Mouse (Mus musculus): ENCODE results near the gene Zc3h6.

Zc3h6 gene

DNA sequence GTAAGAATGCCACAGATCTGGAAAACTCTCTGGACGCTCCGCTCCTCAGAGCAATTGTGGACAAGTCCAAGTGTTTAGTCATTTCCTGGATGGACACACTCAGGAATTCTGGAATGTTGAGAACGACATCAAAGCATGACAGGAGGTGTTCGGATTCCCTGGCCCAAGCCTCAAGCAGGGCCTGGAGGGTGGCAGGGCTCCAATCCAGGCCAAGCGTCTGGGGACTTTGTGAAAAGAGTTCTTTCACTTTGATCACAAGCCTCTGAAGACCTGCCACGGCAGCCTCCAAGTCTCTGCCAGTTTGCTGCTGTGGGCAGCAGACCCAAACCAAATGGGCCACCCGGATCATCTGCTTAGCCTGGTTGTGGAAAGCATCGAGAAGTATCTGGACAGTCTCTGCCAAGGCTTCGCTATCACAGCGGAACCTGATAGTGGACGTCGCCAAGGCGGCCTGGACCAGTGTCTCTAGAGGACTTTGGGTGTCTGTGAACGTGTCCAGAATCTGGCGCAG is 71.3 kb downstream of the Zc3h6 start:
- DNase-seq, result peak; percentile 10 to 41

DNA sequence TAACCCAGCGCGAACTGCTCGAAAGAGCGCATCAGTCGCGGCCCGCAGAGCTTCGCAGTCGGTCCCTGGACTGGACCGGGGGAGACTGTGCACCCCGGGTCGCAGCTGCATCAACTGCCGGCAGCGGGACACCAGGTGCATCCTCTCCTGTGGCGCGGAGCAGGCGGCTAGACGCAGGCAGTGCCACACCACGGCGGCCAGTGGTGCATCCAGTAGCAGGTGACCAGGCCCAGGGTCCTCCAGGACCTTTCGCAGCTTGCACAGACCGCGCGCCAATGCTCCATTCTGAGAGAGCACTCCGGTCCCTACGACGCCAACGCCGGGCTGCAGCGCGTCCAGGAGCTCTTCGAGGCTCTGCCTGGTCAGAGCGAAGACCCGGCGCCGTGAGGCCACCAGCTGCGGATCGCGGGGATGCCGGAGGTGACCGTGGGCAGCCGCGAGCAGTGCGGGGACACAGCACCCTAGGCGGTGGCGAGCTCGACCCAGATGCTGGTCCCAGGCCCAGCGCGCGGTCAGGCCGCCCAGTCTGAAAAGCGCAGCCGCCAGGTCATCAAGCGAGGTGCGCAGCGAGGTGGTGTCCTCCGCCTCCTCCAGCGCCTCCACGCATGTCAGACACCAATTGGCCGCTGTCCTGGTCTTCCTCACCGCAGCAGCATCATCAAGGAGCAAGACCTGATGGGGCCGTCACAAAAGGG is 71.9 kb downstream of the Zc3h6 start:
- DNase-seq, result peak; percentile 46 to 49

DNA sequence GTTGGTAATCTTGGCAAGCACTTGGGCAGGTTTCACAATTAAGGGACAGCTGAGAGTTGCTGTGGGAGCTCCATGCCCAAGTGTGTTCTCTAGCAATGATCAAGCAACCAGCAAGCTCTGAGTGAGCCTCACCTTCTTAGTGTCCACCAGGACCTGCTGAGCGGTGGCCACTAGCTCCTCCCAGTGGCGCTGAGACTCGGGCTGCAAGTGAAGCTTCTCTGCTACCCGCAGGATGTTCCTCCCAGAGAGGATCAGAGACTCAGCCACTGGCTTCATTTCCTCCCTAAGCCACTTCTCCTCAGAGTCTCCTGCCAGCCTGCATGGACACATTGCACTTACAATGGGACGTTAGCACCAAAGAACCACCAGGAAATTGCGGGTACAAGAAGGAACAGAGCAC is 73.4 kb downstream of the Zc3h6 start:
- peak; percentile 18 to 35 for DNase-seq

DNA sequence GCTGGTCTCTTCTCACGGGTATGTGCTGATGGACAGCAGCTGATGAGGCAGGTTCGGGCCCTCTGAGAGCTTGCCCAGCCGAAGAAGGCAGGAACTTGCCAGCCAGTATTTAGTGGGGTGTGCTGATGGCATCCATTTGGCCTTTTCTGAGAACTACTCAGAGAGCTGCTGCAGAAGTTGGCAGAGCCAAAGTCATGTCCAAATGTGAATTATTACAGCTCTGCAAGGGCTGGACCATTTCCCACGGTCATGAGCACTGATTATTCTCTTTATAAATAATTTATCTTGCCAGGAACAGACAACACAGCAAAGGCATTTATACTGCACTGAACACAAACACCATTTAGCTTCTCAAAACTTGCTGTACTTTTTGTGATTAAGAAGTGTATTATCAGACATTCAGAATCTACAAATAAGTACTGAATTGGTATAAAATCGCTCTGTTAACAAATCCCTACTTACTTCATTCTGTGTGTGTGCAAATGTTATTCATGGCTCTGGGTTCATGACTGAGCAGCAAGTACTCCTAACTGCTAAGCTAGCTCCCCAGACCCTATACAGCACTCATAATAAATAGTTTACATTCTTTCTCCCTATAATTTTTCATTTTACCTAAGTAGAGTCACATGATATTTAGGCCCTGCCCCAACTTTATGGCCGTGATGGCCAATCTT is 79.1 kb downstream of the Zc3h6 start:
- DNase-seq, result peak in 1 of 2 experiments; percentile 36

DNA sequence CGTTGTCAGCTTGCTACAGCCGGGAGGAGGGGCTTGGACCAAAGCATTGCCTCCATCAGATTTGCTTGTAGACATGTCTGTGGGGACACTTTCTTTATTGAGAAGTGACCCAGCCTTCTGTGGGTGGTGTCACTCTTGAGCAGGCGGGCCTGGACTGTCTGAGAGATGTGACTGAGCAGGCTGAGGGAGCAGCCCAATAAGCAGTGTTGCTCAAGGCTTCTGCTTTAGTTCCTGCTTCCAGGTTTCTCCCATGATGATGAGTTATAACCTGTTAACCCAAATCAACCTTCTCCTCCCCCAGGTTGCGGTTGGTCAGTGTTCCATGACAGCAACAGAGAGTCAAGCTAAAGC is 79.6 kb downstream of the Zc3h6 start:
- no peak for DNase-seq

DNA sequence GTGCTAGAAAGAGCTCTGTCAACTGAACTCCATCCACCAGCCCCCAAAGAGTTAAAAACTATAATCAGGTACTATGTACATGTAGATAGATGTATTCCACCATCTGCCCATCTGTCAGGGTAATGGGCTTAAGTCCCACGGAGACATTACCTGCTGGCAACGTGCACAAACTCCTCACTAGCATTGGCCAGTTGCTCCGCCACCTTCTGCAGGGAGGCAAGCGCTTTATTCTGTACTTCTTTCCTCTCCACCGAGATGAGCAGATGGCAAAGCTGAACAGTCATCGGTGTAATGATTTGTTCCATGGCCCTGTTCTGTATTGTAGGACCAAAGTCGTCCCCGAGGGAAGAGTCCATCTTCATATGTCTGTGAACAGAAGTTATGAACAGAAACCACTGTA is 80.6 kb downstream of the Zc3h6 start, which contains the start of gene Vinac1:
Gene Vinac1, minus strand, starts transcription at position 362 of the 400 bp plus-strand sequence.
- DNase-seq, result no peak

DNA sequence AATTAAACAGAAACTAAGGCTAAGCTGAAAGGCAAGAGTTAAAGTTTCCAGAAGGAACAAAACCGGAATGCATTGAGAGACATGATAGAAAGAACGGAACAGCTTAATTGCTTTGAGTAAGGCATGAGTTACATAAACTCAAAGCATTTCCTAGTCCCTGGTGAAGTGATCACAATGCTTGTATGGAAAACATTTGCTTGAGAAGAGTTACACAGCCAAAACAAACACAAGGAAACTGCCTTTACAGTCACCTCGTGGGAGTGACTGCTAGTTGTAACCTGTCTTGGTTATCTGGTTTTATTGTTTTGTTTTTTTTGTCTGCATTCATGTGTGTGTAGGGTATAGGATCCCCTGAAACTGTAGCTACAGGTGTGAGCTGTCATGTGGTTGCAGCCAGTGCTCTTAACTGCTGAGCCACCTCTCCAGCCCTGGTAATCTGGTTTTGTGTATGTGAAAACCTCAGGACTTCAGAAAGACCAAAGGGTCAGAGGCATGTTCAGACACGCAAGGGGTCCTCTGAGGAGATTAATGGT is 85.3 kb downstream of the Zc3h6 start:
- no peak for DNase-seq

DNA sequence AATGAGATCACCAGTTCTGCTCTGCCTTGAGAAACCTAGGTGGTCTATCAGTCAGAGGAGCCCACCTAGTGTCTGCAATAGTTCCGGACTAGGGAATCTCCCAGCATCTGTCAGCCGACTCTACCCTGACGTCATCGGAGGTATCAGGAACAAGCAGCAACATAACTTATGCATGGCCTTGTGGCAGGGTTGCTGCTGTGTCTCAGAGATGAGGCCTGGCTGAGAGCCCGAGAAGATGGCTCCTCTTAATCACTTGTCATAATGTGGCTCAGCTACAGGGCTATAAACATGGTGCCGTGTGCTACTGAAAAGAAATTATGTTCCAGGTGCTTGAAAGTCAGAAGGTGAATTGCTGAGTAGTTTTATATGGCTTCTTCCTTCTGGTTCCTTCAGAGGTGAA is 88.5 kb downstream of the Zc3h6 start:
- DNase-seq, result no peak

DNA sequence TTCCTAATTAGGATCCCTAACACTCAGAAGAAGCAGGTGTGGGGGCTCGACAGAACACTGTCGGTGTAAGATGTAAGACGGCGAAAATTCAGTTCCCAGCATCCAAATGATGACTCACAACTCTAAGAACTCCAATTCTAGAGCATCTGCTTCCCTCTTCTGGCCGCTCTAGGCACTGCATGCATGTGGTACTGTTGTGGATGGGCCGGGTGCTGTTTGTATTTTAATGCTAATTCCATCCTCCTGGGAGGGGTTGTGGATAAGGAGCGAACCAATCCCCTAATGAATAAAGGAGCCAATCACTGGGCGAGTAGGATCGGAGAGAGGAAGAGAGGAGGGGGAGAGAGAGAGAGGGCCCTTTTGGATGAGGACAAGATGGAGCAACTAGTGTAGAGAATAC is 89.4 kb downstream of the Zc3h6 start:
- DNase-seq, result peak in 1 of 2 experiments; percentile 33

DNA sequence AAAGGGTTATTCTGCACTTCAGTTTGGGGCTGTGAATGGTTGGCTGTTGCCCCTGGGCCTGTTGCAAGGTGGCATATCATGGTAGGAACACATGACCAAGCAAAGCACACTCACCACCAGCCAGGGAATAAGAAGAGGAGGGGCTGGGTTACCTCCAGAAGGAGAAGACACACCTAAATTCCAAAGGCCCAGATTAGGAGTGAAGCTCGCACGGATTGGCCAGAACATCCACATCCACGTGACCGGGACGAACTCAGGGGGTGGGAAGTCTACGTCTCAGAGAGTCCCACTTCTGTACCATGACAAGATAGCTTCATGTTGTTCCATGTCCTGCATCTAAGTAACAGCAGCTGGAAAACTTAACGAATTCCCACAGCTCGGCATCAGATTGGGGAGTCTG is 90.1 kb downstream of the Zc3h6 start:
- no peak for DNase-seq

DNA sequence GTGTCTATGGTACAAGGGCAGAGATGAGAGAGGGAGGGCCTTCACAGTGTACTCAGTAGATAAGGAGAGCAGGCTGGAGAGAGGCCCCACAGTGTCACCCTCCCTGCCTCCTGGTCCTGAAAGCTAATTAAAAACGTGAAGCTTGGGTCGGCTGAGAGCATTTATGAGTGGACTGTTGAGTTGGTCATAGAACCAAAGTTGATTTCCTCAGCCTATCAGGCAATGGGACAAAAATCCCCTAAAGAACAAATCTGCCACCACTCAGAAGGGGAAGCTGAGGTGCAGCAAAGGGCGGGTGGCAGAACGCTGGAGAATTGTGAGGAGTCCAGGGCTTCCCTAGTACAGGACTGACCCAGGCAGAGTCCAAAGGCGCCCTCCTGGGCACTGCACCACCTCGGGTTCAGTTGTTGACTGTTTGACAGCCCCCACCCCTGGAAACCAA is 90.7 kb downstream of the Zc3h6 start:
- DNase-seq, result no peak

DNA sequence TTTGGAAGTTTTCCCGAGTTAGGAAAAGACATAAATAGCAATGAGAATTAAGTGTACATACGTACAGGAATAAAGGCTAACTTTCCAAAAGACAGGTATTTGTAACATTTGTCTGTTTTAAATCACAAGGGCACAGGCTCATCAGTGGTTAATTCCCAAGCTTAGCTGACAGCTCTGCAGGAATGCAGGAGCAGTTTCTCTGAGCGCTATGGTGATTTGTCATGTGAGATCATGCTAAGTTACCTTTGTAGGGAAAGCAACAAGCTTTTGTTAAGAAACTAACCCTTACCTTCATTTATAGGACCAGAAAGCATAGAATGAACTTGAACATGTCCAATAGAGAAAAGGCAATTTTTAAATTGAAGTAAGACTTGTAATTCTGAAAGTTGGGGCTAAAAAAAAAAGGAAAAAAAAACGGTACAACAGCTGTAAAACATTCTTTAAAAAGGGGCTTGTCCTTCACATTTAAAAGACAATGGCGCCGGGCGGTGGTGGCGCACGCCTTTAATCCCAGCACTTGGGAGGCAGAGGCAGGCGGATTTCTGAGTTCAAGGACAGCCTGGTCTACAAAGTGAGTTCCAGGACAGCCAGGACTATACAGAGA is 94.4 kb downstream of the Zc3h6 start:
- DNase-seq, result no peak

DNA sequence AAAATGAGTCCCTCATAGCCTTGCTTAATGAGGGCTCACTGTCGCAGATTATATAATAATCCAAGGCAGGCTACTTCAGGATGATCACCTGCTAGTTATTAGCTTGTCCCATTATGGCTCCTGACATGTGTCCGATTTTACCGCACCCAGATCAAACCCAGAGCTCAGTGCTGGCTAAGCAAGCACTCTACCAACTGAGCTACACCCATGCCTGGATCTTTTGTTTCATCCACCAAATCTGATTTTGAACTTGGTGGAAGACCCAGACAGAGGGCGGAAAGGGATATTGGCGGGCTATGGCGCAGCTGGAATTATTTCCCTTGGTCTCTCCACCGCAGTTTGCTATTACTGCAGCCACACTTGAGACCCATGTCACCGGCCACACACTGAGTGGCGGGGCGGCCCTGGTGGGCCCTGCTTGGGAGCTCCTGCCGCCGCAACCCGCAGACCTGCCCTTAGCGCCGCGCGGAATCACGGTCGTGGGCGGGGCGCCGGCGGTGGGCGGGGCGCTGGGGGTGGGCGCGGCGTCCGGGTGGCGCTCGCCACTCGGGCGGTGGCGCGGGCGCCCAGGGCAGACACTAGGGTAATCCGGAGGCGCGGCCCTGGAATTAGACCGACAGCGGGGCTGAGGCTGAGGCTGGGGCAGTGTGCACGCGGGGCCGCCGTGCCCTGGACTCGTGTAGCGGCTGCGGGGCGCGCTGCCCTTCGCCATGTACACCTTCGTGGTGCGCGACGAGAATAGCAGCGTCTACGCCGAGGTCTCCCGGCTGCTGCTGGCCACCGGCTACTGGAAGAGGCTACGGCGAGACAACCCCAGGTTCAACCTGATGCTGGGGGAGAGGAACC is 98.5 kb downstream of the Zc3h6 start, which contains the start of gene Ttl:
Gene Ttl, plus strand, starts transcription at position 506 of the 846 bp plus-strand sequence.
- DNase-seq, result peak; percentile 83 to 89

DNA sequence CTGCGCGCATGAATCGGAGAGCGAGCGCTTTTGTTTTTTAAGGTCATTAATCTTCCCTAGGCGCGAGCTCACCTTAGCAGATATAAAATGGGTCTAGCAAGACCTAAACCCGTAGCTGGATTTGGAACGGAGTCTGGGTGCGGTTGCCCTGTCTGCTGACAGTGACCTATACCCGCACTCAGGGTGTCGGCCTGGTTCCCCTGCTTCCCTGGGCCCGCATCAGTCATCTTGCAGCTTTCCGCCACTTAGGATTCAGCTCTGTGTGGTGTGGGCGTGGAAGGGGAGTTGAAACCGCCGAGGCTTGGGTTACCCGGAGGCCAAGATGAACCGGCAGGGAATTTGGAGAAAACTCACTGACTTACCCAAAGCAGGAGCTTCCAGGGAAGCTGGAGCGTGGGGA is 99.1 kb downstream of the Zc3h6 start:
- DNase-seq, result peak; percentile 60 to 68
